ENCODE assay signal across 8 mouse cellular contexts in genomic region chr8:54078121-54078440, GRCm38 (mm10). TPM values are rescaled to one million over a fixed set of nuclear protein-coding genes. Genes with fewer than 3 reads are reported as not detected.
DNase-seq lines count a peak whose midpoint lies in the region; ATAC-seq and TF ChIP-seq lines count a peak whose summit lies in the region.

No protein-coding gene starts in this region.

- peak overlapping the region; percentile 86 for H3K9ac ChIP-seq in kidney, postnatal 0 days (ENCODE audit: low read depth, low read length)
- H3K9ac ChIP-seq in midbrain, embryonic 14.5 days (replicated peaks; ENCODE audit: low read length), result 0 out of 2 replicates have a peak overlapping the region, but pooled peaks have one; percentile 74

- peak overlapping the region; percentile 91 for H3K4me2 ChIP-seq in kidney, postnatal 0 days (ENCODE audit: low read length)
- peak overlapping the region; percentile 81 for H3K4me2 ChIP-seq in midbrain, embryonic 14.5 days (ENCODE audit: low read length)

- 3% methylated on average over 1 of the region's 1 CpGs for WGBS in heart, embryonic 10.5 days
- WGBS in kidney, postnatal 0 days, result 9% methylated on average over 1 of the region's 1 CpGs
- 3% methylated on average over 1 of the region's 1 CpGs for WGBS in midbrain, embryonic 14.5 days

- no peaks in the 10 kb centered on the region for H3K9me3 ChIP-seq in heart, embryonic 10.5 days
- H3K9me3 ChIP-seq in kidney, postnatal 0 days (replicated peaks; ENCODE audit: low read length), result no peaks in the 10 kb centered on the region
- H3K9me3 ChIP-seq in midbrain, embryonic 14.5 days (ENCODE audit: control insufficient read depth, low read length), result no peaks in the 10 kb centered on the region

- ATAC-seq in kidney, postnatal 0 days (replicated peaks; ENCODE audit: low FRiP score, low read depth), result no peak
- ATAC-seq in midbrain, embryonic 14.5 days (ENCODE audit: low FRiP score, low TSS enrichment), result no peak

- H3K4me1 ChIP-seq in heart, embryonic 10.5 days, result peaks cover 4% of the 10 kb centered on the region; the same call in 1 of the 2 replicates
- 0 out of 2 replicates have a peak, but pooled peaks cover 4% of the 10 kb centered on the region for H3K4me1 ChIP-seq in kidney, postnatal 0 days (replicated peaks; ENCODE audit: insufficient read depth, low read length)
- peaks cover 3% of the 10 kb centered on the region; the same call in 1 of the 2 replicates for H3K4me1 ChIP-seq in midbrain, embryonic 14.5 days (ENCODE audit: control insufficient read depth, insufficient read depth, low read length)

- no peak for TF ChIP-seq CTCF in kidney, postnatal 0 days (IDR thresholded peaks at IDR 0.05; ENCODE audit: low read depth)

- no peaks in the 10 kb centered on the region for H3K27me3 ChIP-seq in heart, embryonic 10.5 days (ENCODE audit: insufficient read depth, poor library complexity, severe bottlenecking)
- no peaks in the 10 kb centered on the region for H3K27me3 ChIP-seq in kidney, postnatal 0 days (ENCODE audit: insufficient read depth, low read length)
- peaks cover 6% of the 10 kb centered on the region; the same call in 1 of the 2 replicates for H3K27me3 ChIP-seq in midbrain, embryonic 14.5 days (ENCODE audit: control insufficient read depth, insufficient read depth, low read length)

- peak overlapping the region; percentile 88 for H3K4me3 ChIP-seq in heart, embryonic 10.5 days
- H3K4me3 ChIP-seq in kidney, postnatal 0 days (replicated peaks; ENCODE audit: low read depth, low read length), result peak overlapping the region; percentile 80
- H3K4me3 ChIP-seq in midbrain, embryonic 14.5 days (replicated peaks; ENCODE audit: low read depth, low read length), result peak overlapping the region; percentile 79

- peak overlapping the region; percentile 97 for H3K27ac ChIP-seq in heart, embryonic 10.5 days
- peak overlapping the region; percentile 70 for H3K27ac ChIP-seq in kidney, postnatal 0 days
- no peak overlapping the region for H3K27ac ChIP-seq in midbrain, embryonic 14.5 days (replicated peaks; ENCODE audit: low read depth, low read length)

- DNase-seq in gastrocnemius, adult 18-20 months (ENCODE audit: low spot score), result peak; percentile 2
- DNase-seq in gastrocnemius, adult 8-10 months (ENCODE audit: low spot score in 2 of 2), result no peak
- DNase-seq in Muller cell, postnatal 12 days (ENCODE audit: inconsistent ontology term), result peak; percentile 66
- no peak for DNase-seq in heart, embryonic 10.5 days (ENCODE audit: low spot score)
- DNase-seq in kidney, postnatal 0 days (ENCODE audit: low spot score), result no peak
- DNase-seq in midbrain, embryonic 14.5 days, result peak; percentile 32
- DNase-seq in spleen, postnatal 10 days (ENCODE audit: low spot score in 2 of 2), result no peak
- no peak for DNase-seq in adrenal gland, postnatal 25 days

- no peaks in the 10 kb centered on the region for H3K36me3 ChIP-seq in heart, embryonic 10.5 days
- H3K36me3 ChIP-seq in kidney, postnatal 0 days (ENCODE audit: insufficient read depth, low read length), result no peaks in the 10 kb centered on the region
- no peaks in the 10 kb centered on the region for H3K36me3 ChIP-seq in midbrain, embryonic 14.5 days (ENCODE audit: control insufficient read depth, insufficient read depth, low read length)

RNA-seq across cellular contexts. Expression of gene Vegfc, which starts 0.7 kb away (rescaled TPM):
- 1 to 10 TPM in 1 of 2 experiments, under 1 TPM in 1; 0.46 to 1.3 TPM for total RNA-seq in gastrocnemius, adult 18-20 months (2021)
- 1 to 10 TPM in 3 of 4 experiments, under 1 TPM in 1; 0.60 to 1.8 (median 1.2) TPM for total RNA-seq in gastrocnemius, adult 8-10 months (2022)
- 11.5 and 12.9 TPM in 2 replicates for polyA plus RNA-seq in heart, embryonic 10.5 days (2016; fragmentation: Nextera tagmentation; extraction: Ambion mirVana)
- 7.0 and 8.2 TPM in 2 replicates for polyA plus RNA-seq in kidney, postnatal 0 days (2015; fragmentation: Nextera tagmentation; extraction: Ambion mirVana)
- polyA plus RNA-seq in midbrain, embryonic 14.5 days (2014; fragmentation: Nextera tagmentation; extraction: Ambion mirVana), result 2.4 and 3.1 TPM in 2 replicates
- total RNA-seq in adrenal gland, postnatal 25 days (2021), result 8.8 and 13.6 TPM in 2 replicates

Comparison
In these comparisons a context has a peak if more than half of its experiments do, and no peak if none do; other contexts are left out.
1. DNase-seq: peak in gastrocnemius, adult 18-20 months (single experiment), Muller cell, postnatal 12 days (single experiment) and midbrain, embryonic 14.5 days (single experiment); none in gastrocnemius, adult 8-10 months (0 of 2), heart, embryonic 10.5 days (single experiment), kidney, postnatal 0 days (single experiment), spleen, postnatal 10 days (0 of 2) and adrenal gland, postnatal 25 days (single experiment).
2. Peak in every context shown above with its lines, with median percentiles within 50 percentile points of each other: H3K4me3 ChIP-seq.